Mouse (Mus musculus): Measurements from ENCODE around the gene Mon1b.

The Mon1b gene

DNA sequence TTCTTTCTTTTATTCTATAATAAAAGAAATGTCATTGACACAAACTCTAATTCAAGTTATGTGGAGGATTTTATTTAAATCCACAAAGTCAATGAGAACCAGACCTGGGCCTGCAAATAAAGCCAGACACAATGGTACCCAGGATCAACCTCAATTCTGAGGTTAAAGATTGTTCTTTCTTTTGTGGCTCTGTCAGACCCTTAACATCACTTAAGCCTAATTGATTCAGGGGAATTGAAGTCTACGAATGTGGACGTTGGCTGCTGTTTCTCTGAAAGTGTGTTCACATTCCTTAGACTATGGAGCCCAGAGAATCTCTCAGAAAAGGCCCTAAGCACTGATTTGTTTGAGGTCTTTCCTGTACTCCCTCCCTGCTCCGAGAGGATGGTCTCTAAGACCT is 37.9 kb downstream of the Mon1b start:
- no peak for DNase-seq (ENCODE audit: low spot score)

DNA sequence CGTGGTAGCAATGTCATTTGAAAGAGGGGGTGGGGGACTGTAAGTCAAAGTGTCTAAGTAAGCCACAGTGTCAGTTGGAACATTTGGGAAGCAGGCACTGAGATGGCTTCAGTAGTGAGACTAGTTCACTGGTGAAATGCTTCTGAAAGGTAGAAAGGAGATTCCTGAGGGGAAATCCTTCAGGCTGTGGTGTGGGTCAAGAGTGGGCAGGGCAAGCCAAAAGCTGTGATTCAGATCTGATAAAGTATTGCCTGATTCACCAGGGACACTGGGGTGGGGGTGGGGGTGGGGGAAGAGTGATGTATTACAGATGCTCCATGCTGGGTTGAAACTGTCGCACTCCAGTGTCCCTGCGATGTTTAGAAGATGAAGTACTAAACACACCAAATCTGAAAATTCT is 39.2 kb downstream of the Mon1b start:
- DNase-seq (ENCODE audit: low spot score): no peak

DNA sequence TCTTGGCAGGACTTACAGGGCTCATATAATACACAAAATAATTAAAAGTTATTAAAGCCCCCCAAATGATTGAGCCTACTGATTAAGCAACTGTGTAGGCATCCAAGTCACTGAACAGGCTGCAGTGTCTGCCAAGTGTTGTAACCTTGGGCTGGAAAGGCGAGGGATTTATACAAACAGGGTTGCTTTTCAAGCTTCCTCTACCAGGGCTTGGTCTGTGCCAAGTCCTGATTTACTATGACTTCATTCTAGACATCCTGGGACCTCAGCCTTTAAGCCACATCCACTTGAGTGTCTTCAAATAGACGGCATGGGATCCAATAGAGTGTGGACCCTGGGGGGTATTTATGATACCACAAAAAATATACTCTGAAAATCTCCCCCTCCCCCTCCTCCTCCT is 39.9 kb downstream of the Mon1b start:
- no peak for DNase-seq (ENCODE audit: low spot score)

DNA sequence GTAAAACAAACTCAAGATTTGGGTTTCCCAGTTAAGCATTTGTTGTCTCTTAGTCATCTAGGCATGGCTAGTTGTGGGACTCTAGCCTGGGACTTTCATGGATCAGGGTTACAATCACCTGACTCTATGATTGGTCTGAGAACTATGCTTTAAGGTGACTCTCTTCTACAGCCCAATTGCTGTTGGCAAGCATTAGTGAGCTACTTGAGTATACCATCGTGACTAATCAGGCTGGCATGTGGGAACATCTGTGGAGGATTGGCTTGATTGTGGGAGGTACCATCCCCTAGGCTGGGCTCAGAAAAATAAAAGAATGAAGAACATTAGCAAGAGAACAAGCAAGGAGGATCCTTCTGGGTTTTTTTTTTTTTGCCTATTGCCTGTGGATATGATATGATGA is 41.4 kb downstream of the Mon1b start:
- DNase-seq (ENCODE audit: low spot score): no peak

DNA sequence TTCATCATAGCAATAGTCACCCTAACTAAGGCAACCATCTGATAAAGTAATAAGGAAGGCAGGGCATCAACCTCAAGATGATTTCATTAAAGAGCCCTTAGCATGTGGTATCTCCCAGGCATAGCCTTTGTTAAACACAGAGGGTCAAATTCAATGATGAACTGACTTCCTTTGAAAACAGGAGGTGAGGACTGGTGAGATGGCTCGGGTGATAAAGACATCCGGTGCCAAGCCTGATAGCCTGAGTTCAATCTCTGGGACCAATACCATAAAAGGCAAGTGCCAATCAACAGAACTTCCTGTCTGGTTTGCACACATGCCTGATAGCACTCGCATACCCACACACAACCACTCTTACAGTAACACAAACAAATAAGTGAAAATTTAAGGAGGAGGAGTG is 44.0 kb downstream of the Mon1b start:
- no peak for DNase-seq (ENCODE audit: low spot score)

DNA sequence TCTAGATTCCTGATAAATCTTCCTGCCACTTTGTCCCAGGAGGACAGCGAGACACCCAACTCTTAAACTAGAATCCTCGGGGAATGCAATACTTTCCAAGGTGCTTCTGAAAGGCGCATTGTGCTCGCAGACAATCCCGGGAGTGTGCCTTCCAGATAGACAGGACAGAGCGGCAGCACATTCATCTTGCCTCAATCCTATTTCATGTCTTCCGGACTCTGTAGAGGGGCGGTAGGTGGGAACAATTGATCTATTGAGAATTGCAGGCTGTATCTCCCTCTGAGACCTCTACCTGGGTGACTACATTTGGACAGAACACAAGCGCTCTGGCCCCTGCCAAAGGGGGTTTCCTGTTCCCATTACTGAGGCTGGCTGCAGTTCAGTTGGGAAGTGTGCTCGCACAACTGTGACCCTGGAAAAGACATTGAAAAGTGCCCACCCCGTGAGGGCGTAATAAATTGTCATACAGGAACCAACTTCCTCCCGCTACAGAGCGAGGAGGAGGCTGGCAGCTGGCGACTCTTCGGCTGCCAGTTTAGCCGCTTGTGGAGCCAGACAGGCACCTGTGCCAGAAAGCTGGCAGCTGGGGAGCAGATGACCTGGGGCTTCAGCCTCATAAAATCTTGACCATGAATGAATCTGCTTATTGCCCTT is 52.6 kb downstream of the Mon1b start:
- DNase-seq (ENCODE audit: low spot score): no peak

DNA sequence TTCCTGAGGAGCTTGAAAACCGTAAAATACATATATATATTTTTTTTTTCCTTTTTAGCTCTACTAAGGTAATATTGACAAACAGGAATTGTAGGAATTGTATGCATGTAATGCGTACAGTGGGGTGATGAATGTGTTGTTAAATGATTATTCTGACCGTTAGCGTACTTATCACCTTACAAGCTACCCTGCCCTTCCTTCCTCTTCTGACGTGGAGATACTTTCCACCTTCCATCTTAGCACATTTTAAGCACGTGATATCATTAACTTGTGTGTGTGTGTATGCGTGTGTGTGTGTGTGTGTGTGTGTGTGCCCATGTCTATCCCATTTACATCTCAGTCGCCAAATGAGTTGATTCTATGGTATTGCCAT is 53.1 kb downstream of the Mon1b start:
- DNase-seq (ENCODE audit: low spot score): no peak

DNA sequence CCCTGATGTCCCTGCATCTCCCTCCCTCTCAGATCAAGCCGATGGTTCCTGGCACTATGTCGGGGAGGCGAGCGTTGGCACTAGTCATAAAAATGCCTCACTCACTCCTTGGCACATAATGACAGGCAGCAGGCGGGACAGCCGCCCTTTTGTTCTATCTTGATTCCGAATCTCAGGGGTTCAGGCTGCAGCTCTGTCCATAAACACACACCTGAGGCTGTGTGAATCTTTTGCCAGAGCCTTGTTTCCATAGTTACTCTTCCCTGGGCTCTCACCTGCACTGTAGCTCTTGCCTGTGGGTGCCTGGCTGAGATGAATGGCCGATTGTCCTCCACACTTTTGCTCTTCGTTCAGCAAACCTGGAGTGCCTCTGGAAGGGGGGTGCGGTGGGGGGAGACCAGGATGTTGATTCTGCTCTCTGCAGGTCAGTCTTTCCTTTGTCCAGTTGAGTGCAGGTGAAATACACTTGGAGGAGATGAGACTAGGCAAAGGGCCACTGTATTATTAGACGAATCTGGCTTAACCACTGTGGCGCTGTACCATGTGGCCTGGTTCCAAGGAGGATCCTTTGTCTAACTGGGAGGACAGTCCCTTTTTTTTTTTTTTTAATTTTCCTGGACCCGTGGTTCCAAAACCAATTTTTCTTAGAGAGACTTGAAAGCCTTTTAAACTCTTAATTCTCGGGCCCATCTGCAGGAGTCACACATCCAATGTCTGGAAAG is 56.4 kb downstream of the Mon1b start:
- no peak for DNase-seq (ENCODE audit: low spot score)

Data from T-cell, adult 2 months (primary cell).